Mouse (Mus musculus): ENCODE data around the gene Klhl13. TPM values are rescaled to one million over a fixed set of nuclear protein-coding genes. Genes with fewer than 3 reads are reported as not detected.

The Klhl13 gene
- polyA plus RNA-seq (2014; fragmentation: Illumina TruSeq; extraction: RNeasy Lipid Tissue Mini Kit (QIAGEN cat#74804); ENCODE audit: insufficient read depth, low read depth, low replicate concordance): 9.8 TPM

DNA sequence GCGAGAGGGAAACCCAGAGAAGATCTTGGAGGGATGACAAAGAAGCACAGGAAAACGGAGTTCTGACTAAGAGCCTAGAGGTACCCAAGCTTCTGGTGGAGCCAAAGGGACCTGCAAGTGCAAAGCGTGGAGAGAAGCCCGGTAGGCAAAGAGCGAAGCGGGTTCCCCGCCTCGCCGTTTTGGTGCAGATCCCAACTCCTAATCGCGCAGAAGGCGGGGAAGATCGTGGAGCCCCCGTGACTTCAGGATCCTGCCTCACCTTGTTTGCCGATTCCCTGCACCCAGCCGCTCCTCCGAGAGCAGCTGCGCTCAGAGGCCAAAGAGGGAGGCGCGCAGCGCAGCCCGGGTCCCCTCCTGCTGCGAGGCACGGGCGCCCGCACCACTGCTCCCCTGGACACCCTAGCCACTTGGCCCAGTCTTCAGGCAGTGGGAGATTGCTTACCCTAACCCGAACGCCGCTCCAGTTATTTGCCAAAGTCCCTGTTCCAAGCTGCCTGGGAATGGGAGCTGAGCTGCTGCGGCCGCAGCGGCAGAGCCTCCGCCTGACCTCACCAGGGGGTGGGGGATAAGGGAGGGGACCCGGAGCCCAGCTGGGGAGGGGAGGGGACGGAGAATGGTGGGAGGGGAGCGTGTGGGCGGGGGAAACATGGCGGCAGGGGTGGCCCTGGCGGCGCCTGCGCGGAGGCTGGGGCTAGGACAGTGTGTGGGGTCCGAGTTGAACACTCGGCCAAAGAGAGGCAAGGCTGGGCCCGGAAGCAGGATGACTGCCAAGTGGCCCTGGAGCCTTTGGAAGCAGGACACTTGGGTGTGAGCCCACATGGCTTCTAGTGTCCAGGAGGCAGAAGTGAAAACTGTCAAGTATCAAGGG is at the start of gene Klhl13:
TSS of gene Klhl13 (minus strand) at position 569 of the 868 bp plus-strand sequence.

